Mouse (Mus musculus) adrenal gland, adult 10 weeks (tissue): ENCODE data around the gene Olfr330. TPM values are rescaled to one million over a fixed set of nuclear protein-coding genes. Genes with fewer than 3 reads are reported as not detected.

ENCODE experiments used
- polyA plus RNA-seq: library from polyadenylated mRNA; stranded (reverse); fragments of 350-450 nt; fragmentation: Illumina TruSeq; extraction: RNeasy Lipid Tissue Mini Kit (QIAGEN cat#74804); gene quantifications from one replicate; pipeline ENCODE4 v1.2.3, GENCODE M21; 2014; ENCODE audit warnings: low read depth, low replicate concordance

Gene Olfr330
- polyA plus RNA-seq: 1.5 TPM

DNA sequence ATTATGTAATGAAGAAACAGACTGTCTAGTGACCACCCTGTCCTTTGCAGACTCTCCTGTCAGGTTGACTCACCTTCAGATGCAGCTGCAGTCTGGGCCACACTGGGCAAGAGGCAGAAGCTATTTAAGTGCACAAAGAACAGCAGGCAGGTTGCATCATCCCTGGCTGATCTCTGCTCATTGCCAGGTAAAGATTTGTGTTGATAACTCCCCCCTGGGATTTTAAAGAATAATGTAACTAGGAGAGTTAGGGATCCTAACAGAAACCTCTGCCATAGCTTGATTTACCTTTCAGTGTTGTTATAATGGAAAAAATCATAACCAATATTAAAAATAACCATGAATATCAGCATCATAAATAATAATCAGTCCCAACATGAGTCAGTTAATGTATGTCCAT is at the start of gene Olfr330:
Gene Olfr330, minus strand, starts transcription at position 101 of the 400 bp plus-strand sequence.

DNA sequence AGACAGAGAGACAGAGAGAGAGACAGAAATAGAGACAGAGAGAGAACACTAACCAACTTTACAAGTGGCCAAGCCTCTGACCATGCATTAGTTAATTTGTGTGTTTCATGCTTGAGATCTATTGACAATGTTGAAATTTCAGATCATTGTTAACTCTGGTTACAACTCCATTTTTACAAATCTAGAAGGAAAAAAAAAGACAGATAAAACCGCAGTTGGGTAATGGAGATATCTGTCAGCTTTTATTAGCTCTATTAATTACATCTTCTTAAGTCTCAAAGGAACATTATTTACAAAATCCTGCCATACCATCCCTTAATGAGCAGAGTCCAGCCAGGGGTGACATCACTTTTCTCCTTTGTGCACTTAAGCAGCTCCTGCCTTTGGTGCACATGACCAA is 42.8 kb upstream of the Olfr330 start, which contains the start of gene Olfr325:
Gene Olfr325, plus strand, starts transcription at position 301 of the 400 bp plus-strand sequence.

DNA sequence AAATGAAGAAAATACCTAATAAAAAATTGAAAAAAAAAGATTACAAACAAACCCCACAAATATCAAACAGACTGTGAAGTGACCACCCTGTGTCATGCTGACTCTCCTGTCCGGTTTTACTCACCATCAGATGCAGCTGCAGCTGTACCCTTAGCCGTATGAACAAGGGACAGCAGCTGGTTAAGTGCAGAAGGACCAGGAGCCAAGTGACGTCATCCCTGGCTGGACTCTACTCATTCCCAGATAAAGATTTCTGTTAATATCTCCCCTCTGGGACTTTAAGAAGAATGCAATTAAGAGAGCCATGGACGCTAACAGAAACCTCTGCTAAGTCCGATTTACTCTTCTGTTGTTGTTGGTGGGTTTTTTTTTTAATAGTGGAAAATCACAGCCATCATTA is 35.8 kb upstream of the Olfr330 start, which contains the start of gene Olfr224:
Gene Olfr224, minus strand, starts transcription at position 149 of the 400 bp plus-strand sequence.

DNA sequence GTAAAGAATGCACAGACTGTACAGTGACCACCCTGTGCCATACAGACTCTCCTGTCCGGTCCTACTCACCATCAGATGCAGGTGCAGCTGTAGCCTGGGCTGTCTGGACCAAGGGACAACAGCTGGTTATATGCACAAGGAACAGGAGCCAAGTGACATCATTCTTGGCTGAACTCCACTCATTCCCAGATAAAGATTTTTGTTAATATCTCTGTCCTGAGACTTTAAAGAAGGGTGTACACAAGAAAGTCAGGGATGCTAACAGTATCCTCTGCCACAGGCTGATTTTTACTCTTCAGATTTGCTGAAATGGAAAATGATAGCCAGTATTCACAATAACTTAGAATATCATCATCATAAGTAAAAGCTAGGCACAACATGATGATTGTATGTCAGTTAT is 20.9 kb upstream of the Olfr330 start, which contains the start of gene Olfr328:
Gene Olfr328, minus strand, starts transcription at position 101 of the 400 bp plus-strand sequence.

DNA sequence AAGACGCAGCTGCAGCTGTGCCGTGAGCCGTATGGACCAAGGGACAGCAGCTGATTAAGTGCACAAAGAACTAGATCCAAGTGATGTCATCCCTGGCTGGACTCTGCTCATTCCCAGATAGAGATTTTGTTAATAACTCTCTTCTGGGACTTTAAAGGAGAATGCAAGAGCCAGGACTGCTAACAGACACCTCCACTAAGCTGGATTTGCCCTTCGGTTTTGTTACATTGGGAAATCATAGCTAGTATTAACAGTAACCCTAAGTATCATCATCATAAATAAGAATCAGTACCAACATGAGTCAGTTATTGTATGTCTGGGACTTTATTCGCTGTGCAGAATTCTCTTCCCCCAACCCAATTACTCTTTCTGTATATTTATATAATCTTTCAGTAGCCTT is 11.7 kb upstream of the Olfr330 start, which contains the start of gene Olfr329-ps:
Gene Olfr329-ps, minus strand, starts transcription at position 101 of the 400 bp plus-strand sequence.

DNA sequence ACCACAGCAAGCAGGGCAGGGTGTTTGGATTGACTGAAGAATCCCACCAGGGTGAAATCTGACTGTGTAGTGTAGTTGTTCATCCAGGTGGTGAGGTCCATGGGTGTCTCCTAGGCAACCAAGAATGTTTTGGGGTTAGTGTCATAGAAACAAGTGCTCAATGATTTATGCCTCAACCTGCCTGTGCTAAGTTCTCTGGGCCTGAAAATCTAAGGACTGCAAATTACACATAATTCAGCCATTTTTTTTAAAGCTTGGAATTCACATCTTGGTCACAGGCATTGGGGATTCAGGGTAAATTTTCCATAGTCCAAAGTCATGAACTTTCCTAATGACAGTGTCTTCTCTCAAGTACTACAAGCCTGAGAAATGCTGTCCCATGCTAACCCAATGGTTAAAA is 32.2 kb downstream of the Olfr330 start, which contains the start of gene Olfr331:
Gene Olfr331, minus strand, starts transcription at position 101 of the 400 bp plus-strand sequence.

DNA sequence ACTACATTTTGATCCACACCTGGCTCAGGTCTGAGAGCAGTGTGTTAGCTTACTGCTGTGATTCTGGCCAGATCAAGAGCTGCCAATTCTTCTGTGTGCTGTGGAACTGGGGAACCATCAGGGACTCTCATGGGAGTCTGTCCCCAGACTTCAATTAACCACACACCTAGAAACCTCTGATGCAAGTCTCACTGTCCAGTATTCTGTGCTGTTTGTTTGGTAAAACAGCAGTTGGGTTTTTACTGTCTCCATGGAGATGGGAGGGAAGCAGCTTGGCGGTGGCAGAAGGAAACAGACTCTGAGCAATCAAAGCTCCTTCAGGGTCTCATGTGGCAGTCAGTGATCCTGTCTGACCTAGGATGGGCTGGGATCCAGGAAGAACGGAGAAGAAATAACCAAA is 42.2 kb downstream of the Olfr330 start, which contains the start of gene Olfr332:
Gene Olfr332, minus strand, starts transcription at position 101 of the 400 bp plus-strand sequence.

Other genes with a start within 250 kb of the Olfr330 start
- gene Zfp692, start 227.8 kb downstream of the Olfr330 start, polyA plus RNA-seq: 0.82 TPM
- gene Zfp672, start 204.5 kb downstream of the Olfr330 start, polyA plus RNA-seq: 70.4 TPM
- gene Sh3bp5l, start 204.1 kb downstream of the Olfr330 start, polyA plus RNA-seq: 0.87 TPM
- gene Lypd8, start 155.8 kb downstream of the Olfr330 start, polyA plus RNA-seq: not detected
- gene 1810065E05Rik, start 113.7 kb downstream of the Olfr330 start, polyA plus RNA-seq: not detected
- not detected for gene Gm12253, start 102.3 kb downstream of the Olfr330 start, polyA plus RNA-seq
- not detected for gene Lypd9, start 81.9 kb downstream of the Olfr330 start, polyA plus RNA-seq
- not detected for gene Olfr30, start 72.6 kb downstream of the Olfr330 start, polyA plus RNA-seq
- gene Olfr332, start 42.3 kb downstream of the Olfr330 start, polyA plus RNA-seq: not detected
- not detected for gene Olfr331, start 32.3 kb downstream of the Olfr330 start, polyA plus RNA-seq
- 3.0 TPM for gene Olfr329-ps, start 11.6 kb upstream of the Olfr330 start, polyA plus RNA-seq
- not detected for gene Olfr328, start 20.8 kb upstream of the Olfr330 start, polyA plus RNA-seq
- not detected for gene Olfr224, start 35.7 kb upstream of the Olfr330 start, polyA plus RNA-seq
- not detected for gene Olfr325, start 42.9 kb upstream of the Olfr330 start, polyA plus RNA-seq
- not detected for gene Olfr324, start 60.3 kb upstream of the Olfr330 start, polyA plus RNA-seq
- not detected for gene 2210407C18Rik, start 81.2 kb upstream of the Olfr330 start, polyA plus RNA-seq
- not detected for gene Olfr323, start 95.7 kb upstream of the Olfr330 start, polyA plus RNA-seq
- not detected for gene Trim58, start 105.6 kb upstream of the Olfr330 start, polyA plus RNA-seq
- not detected for gene Olfr322, start 123.9 kb upstream of the Olfr330 start, polyA plus RNA-seq
- not detected for gene Olfr320, start 146.3 kb upstream of the Olfr330 start, polyA plus RNA-seq
- gene Olfr319, start 164.3 kb upstream of the Olfr330 start, polyA plus RNA-seq: not detected
- not detected for gene Olfr318, start 189.2 kb upstream of the Olfr330 start, polyA plus RNA-seq
- gene Olfr317, start 204.4 kb upstream of the Olfr330 start, polyA plus RNA-seq: not detected
- not detected for gene Olfr316, start 217.9 kb upstream of the Olfr330 start, polyA plus RNA-seq
- gene Olfr315, start 238.4 kb upstream of the Olfr330 start, polyA plus RNA-seq: not detected
- not detected for gene Olfr314, start 248.1 kb upstream of the Olfr330 start, polyA plus RNA-seq